Mouse (Mus musculus): ENCODE data around the gene Fgfr2. TPM values are rescaled to one million over a fixed set of nuclear protein-coding genes. Genes with fewer than 3 reads are reported as not detected.
"Not testable (repeated sequence)": the region's sequence is repeated elsewhere in the genome, so short reads cannot be mapped to it uniquely, and the experiment has no call there.

The Fgfr2 gene
- polyA plus RNA-seq, 1 experiment from 2014 or later, result 11.2 TPM

DNA sequence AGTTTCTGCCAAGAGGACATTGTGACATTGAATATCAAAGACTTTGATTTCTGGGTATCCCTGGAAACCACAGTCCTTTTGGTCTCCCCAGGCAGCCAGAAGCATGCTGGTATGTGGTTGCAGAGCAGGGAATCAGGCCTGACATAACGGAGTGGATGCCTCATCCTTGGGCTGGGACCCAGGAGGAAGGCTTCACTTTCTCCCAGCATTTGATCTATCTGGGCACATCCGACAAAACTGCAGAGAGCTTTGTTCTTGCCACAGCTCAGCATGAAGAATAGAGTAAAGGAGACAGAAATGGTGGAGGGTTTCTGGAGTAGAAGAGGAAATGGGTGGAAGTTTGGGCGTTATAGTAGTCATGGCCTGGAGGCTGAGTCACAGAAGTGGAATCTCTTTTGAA, 1990.0 kb downstream of the Fgfr2 start:
- Histone ChIP-seq H3K4me1 (ENCODE audit: insufficient read depth) (no peaks in the 10 kb centered on the region), H3K27ac (ENCODE audit: low read depth) (no peak overlapping the region), H3K4me2 (ENCODE audit: low read depth, low read length) (no peak overlapping the region), H3K27me3 (ENCODE audit: insufficient read depth, low read length) (no peaks in the 10 kb centered on the region), H3K36me3 (replicated peaks; ENCODE audit: insufficient read depth, low read length) (no peaks in the 10 kb centered on the region), H3K4me3 (ENCODE audit: low read depth, low read length) (no peak overlapping the region), H3K9ac (replicated peaks) (no peak overlapping the region), H3K9me3 (ENCODE audit: low read length) (no peaks in the 10 kb centered on the region)
- ATAC-seq (no peak), DNase-seq (no peak)
- TF ChIP-seq EP300 (IDR thresholded peaks at IDR 0.05; ENCODE audit: low read depth) (no peak), CTCF (IDR thresholded peaks at IDR 0.05; ENCODE audit: low read depth) (no peak)
- WGBS (ENCODE audit: insufficient replicate concordance), result 48% methylated on average over 3 of the region's 3 CpGs

DNA sequence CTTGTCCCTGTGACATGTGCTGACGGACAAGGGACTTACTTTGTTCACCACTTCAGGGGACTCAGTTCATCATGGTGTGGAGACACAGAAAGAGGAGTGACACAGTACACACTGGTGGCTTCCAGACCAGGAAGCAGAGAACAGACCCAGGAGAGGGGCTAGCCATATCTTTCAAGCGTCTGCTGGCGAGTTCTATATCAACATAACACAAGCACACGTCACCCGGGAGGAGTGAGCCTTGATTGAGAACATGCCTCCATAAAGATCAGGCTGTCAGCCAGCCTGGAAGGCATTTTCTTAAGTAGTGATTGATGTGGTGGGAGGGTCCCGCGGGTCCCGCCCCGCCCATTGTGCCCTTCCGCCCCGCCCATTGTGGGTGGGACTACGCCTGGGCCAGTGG, 1993.1 kb downstream of the Fgfr2 start:
- no peak for TF ChIP-seq CTCF (IDR thresholded peaks at IDR 0.05; ENCODE audit: low read depth)
- TF ChIP-seq EP300 (IDR thresholded peaks at IDR 0.05; ENCODE audit: low read depth), result no peak
- Histone ChIP-seq H3K36me3 (replicated peaks; ENCODE audit: insufficient read depth, low read length) (no peaks in the 10 kb centered on the region), H3K4me1 (ENCODE audit: insufficient read depth) (no peaks in the 10 kb centered on the region), H3K4me3 (ENCODE audit: low read depth, low read length) (no peak overlapping the region), H3K27me3 (ENCODE audit: insufficient read depth, low read length) (no peaks in the 10 kb centered on the region), H3K27ac (ENCODE audit: low read depth) (no peak overlapping the region), H3K9ac (replicated peaks) (no peak overlapping the region), H3K9me3 (ENCODE audit: low read length) (no peaks in the 10 kb centered on the region), H3K4me2 (ENCODE audit: low read depth, low read length) (no peak overlapping the region)
- 77% methylated on average over 12 of the region's 12 CpGs for WGBS (ENCODE audit: insufficient replicate concordance)
- ATAC-seq (no peak), DNase-seq (no peak)

DNA sequence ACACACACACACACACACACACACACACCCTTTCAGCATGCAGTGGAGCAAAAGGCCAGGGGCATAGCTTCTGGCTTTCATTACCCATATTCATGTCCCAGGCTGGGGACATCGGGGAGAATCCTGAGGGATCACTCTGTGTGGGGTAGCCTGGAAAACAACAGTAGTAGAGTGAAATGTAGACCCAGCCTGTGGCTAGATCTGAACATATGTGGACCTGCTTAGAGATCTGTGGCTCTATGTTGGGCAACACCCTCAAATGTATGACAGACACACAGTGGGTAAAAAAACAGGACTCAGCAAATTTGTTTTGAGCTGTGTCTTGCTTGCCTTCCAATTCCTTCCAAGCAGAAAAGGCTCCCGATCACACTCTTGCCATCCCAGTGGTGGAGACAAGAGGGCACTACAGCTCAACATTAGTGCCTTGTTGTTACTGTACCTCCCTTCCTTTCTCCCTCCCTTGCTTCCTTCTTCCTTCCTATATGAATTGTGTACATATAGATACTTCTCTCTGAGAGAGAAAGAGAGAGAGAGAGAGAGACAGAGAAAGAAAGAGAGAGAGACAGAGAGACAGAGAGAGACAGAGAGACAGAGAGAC, 2000.8 kb downstream of the Fgfr2 start:
- TF ChIP-seq CTCF (IDR thresholded peaks at IDR 0.05; ENCODE audit: low read depth) (no peak), EP300 (IDR thresholded peaks at IDR 0.05; ENCODE audit: low read depth) (no peak)
- no peak overlapping the region for H3K4me3 ChIP-seq (ENCODE audit: low read depth, low read length)
- H3K27ac ChIP-seq (ENCODE audit: low read depth), result no peak overlapping the region
- 70% methylated on average over 2 of the region's 2 CpGs for WGBS (ENCODE audit: insufficient replicate concordance)
- ATAC-seq, result no peak
- H3K4me1 ChIP-seq (ENCODE audit: insufficient read depth), result no peaks in the 10 kb centered on the region
- no peaks in the 10 kb centered on the region for H3K9me3 ChIP-seq (ENCODE audit: low read length)
- DNase-seq, result no peak
- no peaks in the 10 kb centered on the region for H3K27me3 ChIP-seq (ENCODE audit: insufficient read depth, low read length)
- no peak overlapping the region for H3K9ac ChIP-seq (replicated peaks)
- H3K36me3 ChIP-seq (replicated peaks; ENCODE audit: insufficient read depth, low read length), result no peaks in the 10 kb centered on the region
- H3K4me2 ChIP-seq (ENCODE audit: low read depth, low read length), result no peak overlapping the region

DNA sequence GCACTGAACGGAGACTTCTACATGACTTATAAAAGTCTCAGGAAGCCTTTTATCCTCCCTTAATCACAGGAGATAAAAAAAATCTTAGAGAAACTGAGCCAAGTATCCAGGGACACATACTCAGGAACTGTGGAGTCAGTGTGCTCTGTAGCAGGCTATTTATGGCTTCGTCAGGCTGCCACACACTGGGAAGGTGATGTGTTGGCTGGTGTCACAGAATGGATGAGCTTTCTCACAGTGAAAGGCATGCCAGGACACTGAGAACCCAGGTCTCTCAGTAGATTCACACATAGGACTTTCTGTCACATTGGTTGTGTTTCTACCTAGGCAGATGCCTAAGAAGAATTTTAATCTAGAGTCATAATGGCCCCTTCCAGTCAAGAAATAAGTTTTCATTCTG, 2008.7 kb downstream of the Fgfr2 start:
- no peak overlapping the region for H3K4me2 ChIP-seq (ENCODE audit: low read depth, low read length)
- H3K27me3 ChIP-seq (ENCODE audit: insufficient read depth, low read length), result no peaks in the 10 kb centered on the region
- H3K27ac ChIP-seq (ENCODE audit: low read depth), result no peak overlapping the region
- TF ChIP-seq CTCF (IDR thresholded peaks at IDR 0.05; ENCODE audit: low read depth) (no peak), EP300 (IDR thresholded peaks at IDR 0.05; ENCODE audit: low read depth) (no peak)
- H3K9ac ChIP-seq (replicated peaks), result no peak overlapping the region
- H3K36me3 ChIP-seq (replicated peaks; ENCODE audit: insufficient read depth, low read length), result no peaks in the 10 kb centered on the region
- 69% methylated on average over 2 of the region's 2 CpGs for WGBS (ENCODE audit: insufficient replicate concordance)
- DNase-seq, result no peak
- no peak overlapping the region for H3K4me3 ChIP-seq (ENCODE audit: low read depth, low read length)
- ATAC-seq, result no peak
- H3K4me1 ChIP-seq (ENCODE audit: insufficient read depth), result no peaks in the 10 kb centered on the region
- no peaks in the 10 kb centered on the region for H3K9me3 ChIP-seq (ENCODE audit: low read length)

DNA sequence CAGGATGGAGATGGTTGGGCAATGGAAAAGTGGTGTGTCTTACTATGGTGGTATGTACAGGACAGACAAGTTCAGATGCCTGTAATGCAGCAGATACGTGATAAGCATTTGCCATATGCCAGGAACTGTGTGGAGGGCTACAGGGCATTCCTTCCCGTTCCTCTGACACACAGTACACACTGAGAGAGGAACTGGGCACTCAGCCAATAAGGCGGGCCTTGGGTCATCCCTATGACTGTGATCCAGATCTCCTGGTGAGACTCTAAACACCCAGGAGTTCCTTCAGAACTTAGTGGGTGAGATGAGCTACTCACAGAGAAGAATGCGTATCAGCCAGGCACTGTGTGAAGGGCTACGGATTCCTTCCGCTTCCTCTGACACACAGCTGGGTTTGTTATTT, 2009.5 kb downstream of the Fgfr2 start:
- no peak for ATAC-seq
- Histone ChIP-seq H3K4me3 (ENCODE audit: low read depth, low read length) (no peak overlapping the region), H3K36me3 (replicated peaks; ENCODE audit: insufficient read depth, low read length) (no peaks in the 10 kb centered on the region), H3K27ac (ENCODE audit: low read depth) (no peak overlapping the region), H3K4me1 (ENCODE audit: insufficient read depth) (no peaks in the 10 kb centered on the region), H3K4me2 (ENCODE audit: low read depth, low read length) (no peak overlapping the region), H3K9ac (replicated peaks) (no peak overlapping the region), H3K27me3 (ENCODE audit: insufficient read depth, low read length) (no peaks in the 10 kb centered on the region), H3K9me3 (ENCODE audit: low read length) (no peaks in the 10 kb centered on the region)
- DNase-seq, result no peak
- 67% methylated on average over 6 of the region's 6 CpGs for WGBS (ENCODE audit: insufficient replicate concordance)
- TF ChIP-seq EP300 (IDR thresholded peaks at IDR 0.05; ENCODE audit: low read depth) (no peak), CTCF (IDR thresholded peaks at IDR 0.05; ENCODE audit: low read depth) (no peak)

DNA sequence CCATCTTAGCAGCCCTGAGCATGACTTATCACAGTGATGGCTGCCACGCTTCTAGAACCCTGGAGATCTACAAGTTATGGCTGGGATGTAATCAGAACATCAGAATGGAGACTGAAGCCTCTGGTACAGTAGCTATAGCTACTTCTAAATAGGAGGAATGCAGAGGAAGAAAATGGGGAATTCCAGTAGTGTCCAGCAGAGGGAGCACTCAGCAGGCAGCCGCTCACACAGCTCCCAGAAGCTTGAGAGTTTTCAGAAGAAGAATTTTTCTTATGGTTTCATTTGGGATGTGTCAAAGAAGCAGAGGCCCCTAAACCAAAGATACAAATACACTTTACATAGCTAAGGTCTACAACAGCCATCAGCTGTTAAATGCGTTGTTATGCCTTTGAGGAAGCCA, 2010.7 kb downstream of the Fgfr2 start:
- peak; percentile 52 for DNase-seq
- WGBS (ENCODE audit: insufficient replicate concordance), result 26% methylated on average over 3 of the region's 3 CpGs

DNA sequence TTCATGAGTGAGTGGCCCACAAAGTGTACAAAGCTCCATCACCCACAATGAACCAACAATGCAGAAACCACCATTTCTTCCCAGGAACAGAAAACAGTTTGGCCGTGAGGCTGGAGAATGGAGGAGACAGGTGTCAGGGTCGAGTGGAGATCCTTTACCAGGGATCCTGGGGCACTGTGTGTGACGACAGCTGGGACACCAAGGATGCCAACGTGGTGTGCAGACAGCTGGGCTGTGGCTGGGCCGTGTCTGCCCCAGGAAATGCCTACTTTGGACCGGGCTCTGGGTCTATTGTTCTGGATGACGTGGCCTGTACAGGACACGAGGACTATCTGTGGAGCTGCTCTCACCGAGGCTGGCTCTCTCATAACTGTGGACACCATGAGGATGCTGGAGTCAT, 2040.7 kb downstream of the Fgfr2 start:
- 56% methylated on average over 9 of the region's 9 CpGs for WGBS (ENCODE audit: insufficient replicate concordance)
- not testable (repeated sequence) for H3K9me3 ChIP-seq (ENCODE audit: low read length); H3K9ac ChIP-seq (replicated peaks); H3K36me3 ChIP-seq (replicated peaks; ENCODE audit: insufficient read depth, low read length); H3K4me2 ChIP-seq (ENCODE audit: low read depth, low read length); H3K27ac ChIP-seq (ENCODE audit: low read depth); DNase-seq; ATAC-seq; H3K4me3 ChIP-seq (ENCODE audit: low read depth, low read length); H3K4me1 ChIP-seq (ENCODE audit: insufficient read depth); H3K27me3 ChIP-seq (ENCODE audit: insufficient read depth, low read length)

More for the DNA sequence above, 2010.7 kb downstream of the Fgfr2 start:
- ATAC-seq, result no peak
- no peak overlapping the region for H3K27ac ChIP-seq (ENCODE audit: low read depth)
- H3K4me1 ChIP-seq (ENCODE audit: insufficient read depth), result no peaks in the 10 kb centered on the region
- no peak overlapping the region for H3K4me2 ChIP-seq (ENCODE audit: low read depth, low read length)
- TF ChIP-seq EP300 (IDR thresholded peaks at IDR 0.05; ENCODE audit: low read depth) (no peak), CTCF (IDR thresholded peaks at IDR 0.05; ENCODE audit: low read depth) (peak; percentile 72)
- no peaks in the 10 kb centered on the region for H3K27me3 ChIP-seq (ENCODE audit: insufficient read depth, low read length)
- H3K9ac ChIP-seq (replicated peaks), result no peak overlapping the region
- no peaks in the 10 kb centered on the region for H3K36me3 ChIP-seq (replicated peaks; ENCODE audit: insufficient read depth, low read length)
- H3K9me3 ChIP-seq (ENCODE audit: low read length), result no peaks in the 10 kb centered on the region
- H3K4me3 ChIP-seq (ENCODE audit: low read depth, low read length), result no peak overlapping the region

Data from liver, postnatal 0 days (tissue).